Mouse (Mus musculus) lung, embryonic 14.5 days (tissue): ENCODE results near the gene Fam199x. TPM values are rescaled to one million over a fixed set of nuclear protein-coding genes. Genes with fewer than 3 reads are reported as not detected.

Source experiments
- ATAC-seq: fragments of 200-750 bp; cut with Nextera tagmentation; 2 replicates; pipeline ENCODE4 v1.8.0; 2017; ENCODE audit warnings: mild to moderate bottlenecking, moderate TSS enrichment, moderate library complexity; ENCODE audit not compliant: insufficient read depth
- DNase-seq: peaks from one replicate; pipeline ENCODE4 v3.0.0-alpha.2; 2015
- H3K27ac ChIP-seq: fragments of 300-500 bp; sonication (generic); 2 replicates; pipeline ENCODE4 v1.5.1; 2014; ENCODE audit warnings: low read depth, mild to moderate bottlenecking, moderate library complexity
- H3K27me3 ChIP-seq: fragments of 300-500 bp; sonication (generic); 2 replicates; pipeline ENCODE4 v1.6.1; 2014; ENCODE audit warnings: low read length, control low read depth; ENCODE audit not compliant: insufficient read depth
- H3K36me3 ChIP-seq: fragments of 300-500 bp; sonication (generic); 2 replicates; pipeline ENCODE4 v1.6.1; 2014; ENCODE audit warnings: control low read depth; ENCODE audit not compliant: insufficient read depth
- H3K4me1 ChIP-seq: fragments of 300-500 bp; sonication (generic); 2 replicates; pipeline ENCODE4 v1.6.1; 2014; ENCODE audit warnings: antibody characterized with exemption, control low read depth; ENCODE audit not compliant: insufficient read depth
- H3K4me2 ChIP-seq: fragments of 300-500 bp; sonication (generic); 2 replicates; pipeline ENCODE4 v1.6.1; 2014; ENCODE audit warnings: mild to moderate bottlenecking
- H3K4me3 ChIP-seq: fragments of 300-500 bp; sonication (generic); 2 replicates; pipeline ENCODE4 v1.5.1; 2014; ENCODE audit warnings: low read depth, low read length
- H3K9ac ChIP-seq: fragments of 300-500 bp; sonication (generic); 2 replicates; pipeline ENCODE4 v1.6.1; 2014
- H3K9me3 ChIP-seq: fragments of 300-500 bp; sonication (generic); 2 replicates; pipeline ENCODE4 v1.6.1; 2016; ENCODE audit warnings: low read depth, low read length, control low read depth
- CTCF ChIP-seq: IDR thresholded peaks from 2 replicates; pipeline ENCODE4 v1.5.1; 2016; ENCODE audit warnings: antibody characterized with exemption, low read depth
- WGBS: fragments of 180-500 bp; shearing (Covaris S2); extraction: QIAGEN DNeasy Blood & Tissue Kit; methylation state at CpG from one replicate; pipeline ENCODE4 v1.1.7; 2014; 5-methylcytosine and 5-hydroxymethylcytosine counted together
- polyA plus RNA-seq: library from polyadenylated mRNA; unstranded; fragments of >200 nt; fragmentation: Nextera tagmentation; extraction: Ambion mirVana; gene quantifications from 2 replicates; pipeline ENCODE4 v1.2.1, GENCODE M21; 2014

Gene Fam199x
- 14.3 and 14.9 TPM in 2 replicates for polyA plus RNA-seq

DNA sequence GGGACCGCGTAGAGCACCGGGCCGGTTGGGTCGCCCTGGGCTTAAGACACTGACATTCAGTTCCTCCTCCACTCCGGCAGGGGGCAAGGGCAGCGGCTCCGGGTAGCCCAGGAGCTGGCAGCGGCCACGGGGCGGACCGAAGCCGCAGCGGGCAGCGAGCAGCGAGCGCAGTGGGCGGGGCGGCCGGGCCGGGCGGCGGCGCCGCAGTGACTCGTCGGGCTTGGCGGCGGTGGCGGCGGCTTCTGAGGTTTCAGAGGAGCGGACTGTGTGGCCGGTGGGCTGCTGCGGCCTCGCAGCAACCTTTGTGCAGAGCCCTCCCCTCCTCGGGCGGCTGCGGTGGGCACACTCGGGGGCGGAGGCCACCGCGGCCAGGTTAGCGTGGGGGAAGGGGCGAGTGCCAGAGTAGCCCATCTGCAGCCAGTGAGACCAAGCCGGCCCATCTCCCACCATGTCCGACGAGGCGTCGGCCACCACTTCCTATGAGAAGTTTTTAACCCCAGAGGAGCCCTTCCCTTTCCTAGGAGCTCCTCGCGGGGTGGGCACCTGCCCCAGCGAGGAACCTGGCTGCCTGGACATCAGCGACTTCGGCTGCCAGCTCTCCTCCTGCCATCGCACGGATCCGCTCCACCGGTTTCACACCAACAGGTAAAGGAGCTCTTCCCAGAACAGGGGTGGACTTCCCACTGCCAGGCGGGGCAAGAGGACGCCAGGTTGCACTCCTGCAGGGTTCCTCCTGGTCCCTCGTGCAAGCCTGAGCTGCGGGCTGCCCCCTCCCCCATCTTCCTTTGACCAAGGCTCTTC is at the start of gene Fam199x:
TSS of gene Fam199x (plus strand) at position 170 of the 801 bp plus-strand sequence.
- H3K27ac ChIP-seq, result 0 out of 2 replicates have a peak within 1 kb of the TSS, but pooled peaks have one; percentile 8

DNA sequence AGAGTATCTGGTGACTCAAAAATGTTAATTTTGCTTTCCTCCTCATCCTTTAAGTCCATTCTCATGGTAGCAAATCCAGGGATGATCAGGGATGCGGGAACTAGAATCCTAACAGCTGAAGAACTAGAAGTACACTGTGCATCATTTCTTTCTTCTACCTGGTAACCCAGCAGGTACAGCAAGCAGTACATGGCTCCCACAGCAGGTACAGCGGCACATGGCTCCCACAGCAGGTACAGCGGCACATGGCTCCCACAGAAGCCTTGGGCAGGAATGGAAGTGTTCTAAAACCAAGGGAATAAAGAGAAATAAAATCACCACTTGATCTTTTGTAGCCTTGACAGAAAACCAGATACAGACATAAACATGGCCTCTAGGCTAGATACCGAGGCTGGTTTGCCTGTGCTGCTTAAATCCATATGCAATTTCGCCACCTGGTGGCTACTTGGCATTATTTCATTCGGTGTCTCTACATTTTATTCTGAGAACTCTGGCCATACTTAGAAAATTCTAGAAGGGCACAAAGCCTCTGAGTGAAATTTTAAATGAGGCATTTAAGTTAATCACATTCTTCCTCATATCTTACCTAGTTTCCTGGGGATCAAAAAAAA is 34.2 kb upstream of the Fam199x start:
- H3K27me3 ChIP-seq, result no peaks in the 10 kb centered on the region
- WGBS, result 50% methylated on average over 6 of the region's 6 CpGs
- peak; percentile 83 for DNase-seq
- H3K4me2 ChIP-seq, result no peak overlapping the region
- no peak overlapping the region for H3K4me3 ChIP-seq
- TF ChIP-seq CTCF, result peak; percentile 67
- H3K9ac ChIP-seq, result no peak overlapping the region
- H3K9me3 ChIP-seq, result no peaks in the 10 kb centered on the region
- H3K4me1 ChIP-seq, result no peaks in the 10 kb centered on the region
- ATAC-seq, result peak; percentile 65; the same call in 1 of the 2 replicates
- H3K27ac ChIP-seq, result no peak overlapping the region
- 0 out of 2 replicates have a peak, but pooled peaks cover 8% of the 10 kb centered on the region for H3K36me3 ChIP-seq

More for the DNA sequence above, at the start of gene Fam199x:
- H3K4me1 ChIP-seq, result no peaks in the 10 kb centered on the region
- DNase-seq (peak; percentile 85), ATAC-seq (peak; percentile 98)
- peak within 1 kb of the TSS; percentile 66 for H3K9ac ChIP-seq
- H3K4me3 ChIP-seq, result peak within 1 kb of the TSS; percentile 58
- H3K27me3 ChIP-seq, result no peaks in the 10 kb centered on the region
- no peaks in the 10 kb centered on the region for H3K36me3 ChIP-seq
- TF ChIP-seq CTCF, result peak; percentile 61
- H3K9me3 ChIP-seq, result no peaks in the 10 kb centered on the region
- peak within 1 kb of the TSS; percentile 62 for H3K4me2 ChIP-seq
- WGBS, result 8% methylated on average over 24 of the region's 62 CpGs

DNA sequence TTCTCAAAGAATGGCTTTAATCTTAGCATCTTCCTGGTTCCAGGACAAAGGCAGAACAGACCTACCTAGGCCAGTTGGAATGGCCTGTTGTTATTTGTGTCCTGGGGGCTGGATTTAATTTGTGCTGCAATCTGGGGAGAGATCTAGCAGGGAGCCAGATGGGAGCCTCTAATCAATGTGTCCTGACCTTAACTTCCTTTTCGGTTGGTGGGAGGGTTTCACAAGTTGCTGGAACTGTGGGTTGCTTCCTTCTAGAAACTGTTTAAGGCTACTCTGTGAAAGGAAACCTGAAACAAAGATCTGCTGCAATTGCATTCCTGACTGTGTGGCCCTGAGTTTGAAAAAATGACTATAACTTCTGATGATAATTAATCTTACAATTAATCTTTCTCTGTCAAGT is 31.7 kb upstream of the Fam199x start:
- Histone ChIP-seq H3K4me3 (no peak overlapping the region), H3K9ac (no peak overlapping the region), H3K36me3 (0 out of 2 replicates have a peak, but pooled peaks cover 3% of the 10 kb centered on the region), H3K27ac (no peak overlapping the region), H3K27me3 (no peaks in the 10 kb centered on the region), H3K4me2 (no peak overlapping the region), H3K9me3 (no peaks in the 10 kb centered on the region), H3K4me1 (no peaks in the 10 kb centered on the region)
- no peak for TF ChIP-seq CTCF
- 69% methylated on average over 1 of the region's 1 CpGs for WGBS
- ATAC-seq (no peak), DNase-seq (no peak)

DNA sequence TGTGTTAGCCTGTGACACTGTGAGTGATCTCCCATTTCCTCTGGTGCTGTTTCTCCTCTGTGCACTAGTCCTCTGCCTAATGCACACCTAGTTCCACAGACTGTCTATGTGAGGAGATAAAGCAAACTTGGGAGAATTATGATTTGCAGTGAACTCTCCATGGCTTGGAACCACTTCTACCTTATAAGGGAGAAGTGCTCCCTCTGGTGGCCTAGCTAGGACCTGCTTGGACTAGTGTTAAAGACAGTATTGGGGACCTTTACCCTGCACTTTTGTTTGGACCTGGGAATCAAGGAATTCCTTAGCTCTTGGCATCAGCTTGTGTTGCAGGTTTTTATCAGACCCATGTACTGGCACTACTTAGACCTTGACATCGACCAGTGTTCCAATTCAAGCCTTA is 30.1 kb upstream of the Fam199x start:
- Histone ChIP-seq H3K4me3 (no peak overlapping the region), H3K9ac (no peak overlapping the region), H3K4me2 (no peak overlapping the region), H3K36me3 (no peaks in the 10 kb centered on the region), H3K27ac (no peak overlapping the region), H3K9me3 (no peaks in the 10 kb centered on the region), H3K4me1 (no peaks in the 10 kb centered on the region), H3K27me3 (no peaks in the 10 kb centered on the region)
- 19% methylated on average over 1 of the region's 1 CpGs for WGBS
- TF ChIP-seq CTCF, result peak; percentile 68
- ATAC-seq (peak; percentile 69; the same call in 1 of the 2 replicates), DNase-seq (peak; percentile 80)

DNA sequence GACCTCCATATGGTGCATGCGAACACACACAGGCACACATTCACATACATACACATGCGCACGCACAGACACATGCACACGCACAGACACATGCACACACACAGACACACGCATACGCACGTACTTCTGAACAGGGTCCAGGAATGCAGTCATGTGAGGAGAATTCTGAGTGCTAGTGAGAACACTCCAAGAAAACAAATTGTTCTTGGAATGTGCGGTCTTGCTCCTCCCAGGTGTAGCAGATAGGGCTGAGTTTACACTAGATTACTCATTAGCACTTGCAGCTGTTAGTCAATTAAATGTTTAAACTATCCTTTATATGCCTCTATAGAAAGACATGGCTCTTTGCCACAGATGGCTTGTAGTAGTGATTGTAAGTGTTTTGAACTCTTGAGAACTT is 18.5 kb upstream of the Fam199x start:
- Histone ChIP-seq H3K9me3 (no peaks in the 10 kb centered on the region), H3K4me3 (no peak overlapping the region), H3K9ac (no peak overlapping the region), H3K27me3 (no peaks in the 10 kb centered on the region), H3K4me2 (no peak overlapping the region), H3K4me1 (no peaks in the 10 kb centered on the region), H3K36me3 (no peaks in the 10 kb centered on the region), H3K27ac (no peak overlapping the region)
- peak; percentile 15 for DNase-seq
- ATAC-seq, result peak; percentile 62
- TF ChIP-seq CTCF, result no peak
- 87% methylated on average over 8 of the region's 8 CpGs for WGBS

DNA sequence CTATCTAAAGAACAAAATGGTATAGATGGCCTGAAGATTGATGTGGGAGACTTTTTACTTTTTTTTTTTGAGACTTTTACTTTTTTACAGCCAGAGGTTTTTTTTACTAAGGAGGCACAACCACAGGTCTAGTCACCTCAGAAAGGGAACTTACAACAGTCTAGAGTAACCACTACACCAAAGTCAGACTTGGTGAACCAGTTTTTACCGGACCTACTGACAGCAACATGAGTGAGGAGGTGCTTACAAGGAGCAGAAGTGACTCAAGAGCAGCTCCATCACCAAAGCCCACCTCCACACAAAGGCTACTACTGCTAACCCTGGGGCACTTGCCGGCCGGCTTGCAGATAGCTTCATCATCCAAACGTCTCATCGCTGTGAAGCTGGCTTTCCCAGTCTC is 17.7 kb upstream of the Fam199x start:
- ATAC-seq, result no peak
- 81% methylated on average over 5 of the region's 5 CpGs for WGBS
- Histone ChIP-seq H3K4me1 (no peaks in the 10 kb centered on the region), H3K36me3 (no peaks in the 10 kb centered on the region), H3K4me3 (no peak overlapping the region), H3K27me3 (no peaks in the 10 kb centered on the region), H3K27ac (no peak overlapping the region), H3K4me2 (no peak overlapping the region), H3K9ac (no peak overlapping the region), H3K9me3 (no peaks in the 10 kb centered on the region)
- no peak for TF ChIP-seq CTCF
- DNase-seq, result no peak

DNA sequence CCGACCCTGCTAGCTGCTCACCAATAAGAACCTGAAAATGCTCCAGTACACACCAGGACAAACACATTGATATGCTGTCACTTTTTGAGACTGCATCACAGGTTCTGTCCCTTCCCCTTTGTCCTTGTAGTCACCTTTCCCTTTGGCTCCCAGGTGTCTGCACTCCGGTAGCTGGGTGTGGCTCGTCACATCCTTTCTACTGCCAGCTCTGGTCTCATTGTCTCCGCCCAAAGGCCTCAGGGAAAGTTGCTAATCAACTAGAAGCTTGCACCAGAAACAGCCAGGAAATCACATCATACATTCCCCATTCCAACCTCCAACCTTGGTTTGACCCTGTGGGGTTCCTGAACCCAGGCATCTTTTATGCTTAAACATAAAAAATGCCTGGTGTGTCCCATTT is 15.1 kb upstream of the Fam199x start:
- no peaks in the 10 kb centered on the region for H3K27me3 ChIP-seq
- ATAC-seq (no peak), DNase-seq (no peak)
- 69% methylated on average over 4 of the region's 4 CpGs for WGBS
- TF ChIP-seq CTCF, result no peak
- H3K36me3 ChIP-seq, result no peaks in the 10 kb centered on the region
- no peak overlapping the region for H3K9ac ChIP-seq
- H3K4me3 ChIP-seq, result no peak overlapping the region
- H3K4me1 ChIP-seq, result no peaks in the 10 kb centered on the region
- H3K27ac ChIP-seq, result no peak overlapping the region
- H3K4me2 ChIP-seq, result no peak overlapping the region
- H3K9me3 ChIP-seq, result no peaks in the 10 kb centered on the region
